Mouse (Mus musculus) midbrain, embryonic 12.5 days (tissue): ENCODE data around the gene Vmn1r10. TPM values are rescaled to one million over a fixed set of nuclear protein-coding genes. Genes with fewer than 3 reads are reported as not detected.

ENCODE experiments used
- ATAC-seq: fragments of 200-750 bp; cut with Nextera tagmentation; 2 replicates; pipeline ENCODE4 v1.8.0; 2017; ENCODE audit warnings: low read depth, moderate TSS enrichment, moderate library complexity; ENCODE audit not compliant: low FRiP score
- H3K27ac ChIP-seq: fragments of 300-500 bp; sonication (generic); replicated peaks from 2 replicates; pipeline ENCODE4 v1.5.1; 2016; ENCODE audit warnings: mild to moderate bottlenecking
- H3K27me3 ChIP-seq: fragments of 300-500 bp; sonication (generic); 2 replicates; pipeline ENCODE4 v1.6.1; 2016; ENCODE audit warnings: mild to moderate bottlenecking
- H3K36me3 ChIP-seq: fragments of 300-500 bp; sonication (generic); 2 replicates; pipeline ENCODE4 v1.6.1; 2016
- H3K4me1 ChIP-seq: fragments of 300-500 bp; sonication (generic); 2 replicates; pipeline ENCODE4 v1.6.1; 2016
- H3K4me2 ChIP-seq: fragments of 300-500 bp; sonication (generic); replicated peaks from 2 replicates; pipeline ENCODE4 v1.6.1; 2016; ENCODE audit warnings: mild to moderate bottlenecking, moderate library complexity
- H3K4me3 ChIP-seq: fragments of 300-500 bp; sonication (generic); 2 replicates; pipeline ENCODE4 v1.5.1; 2016; ENCODE audit warnings: mild to moderate bottlenecking
- H3K9ac ChIP-seq: fragments of 300-500 bp; sonication (generic); replicated peaks from 2 replicates; pipeline ENCODE4 v1.6.1; 2016; ENCODE audit warnings: mild to moderate bottlenecking, moderate library complexity
- H3K9me3 ChIP-seq: fragments of 300-500 bp; sonication (generic); 2 replicates; pipeline ENCODE4 v1.6.1; 2016; ENCODE audit warnings: mild to moderate bottlenecking
- WGBS: fragments of 180-500 bp; shearing (Covaris S2); methylation state at CpG from one replicate; pipeline ENCODE4 v1.1.7; 2016; 5-methylcytosine and 5-hydroxymethylcytosine counted together
- polyA plus RNA-seq: library from polyadenylated mRNA; unstranded; fragments of >200 nt; fragmentation: Nextera tagmentation; extraction: Ambion mirVana; gene quantifications from 2 replicates; pipeline ENCODE4 v1.2.1, GENCODE M21; 2016

Gene Vmn1r10
- polyA plus RNA-seq, result not detected in 2 replicates

GRCm38 (mm10) chr6:57109154-57109553 lies at the start of gene Vmn1r10:
Gene Vmn1r10 (plus strand): TSS chr6:57109454.
- 79% methylated on average over 3 of the region's 3 CpGs for WGBS
- Histone ChIP-seq H3K9me3 (no peaks in the 10 kb centered on the region), H3K4me1 (no peaks in the 10 kb centered on the region), H3K27ac (no peak within 1 kb of the TSS), H3K9ac (no peak within 1 kb of the TSS), H3K4me3 (no peak within 1 kb of the TSS), H3K4me2 (no peak within 1 kb of the TSS), H3K36me3 (no peaks in the 10 kb centered on the region), H3K27me3 (no peaks in the 10 kb centered on the region)
- no peak for ATAC-seq

- Histone ChIP-seq H3K36me3 (no peaks in the 10 kb centered on the region), H3K27me3 (no peaks in the 10 kb centered on the region), H3K4me3 (no peak overlapping the region), H3K27ac (no peak overlapping the region), H3K9me3 (no peaks in the 10 kb centered on the region), H3K4me2 (no peak overlapping the region), H3K4me1 (no peaks in the 10 kb centered on the region), H3K9ac (no peak overlapping the region)
- ATAC-seq, result no peak
These were observed 45.5 kb upstream of the Vmn1r10 start for GRCm38 (mm10) chr6:57063730-57064129.

GRCm38 (mm10) chr6:57066487-57066886 lies 42.8 kb upstream of the Vmn1r10 start, which contains the start of gene Vmn1r9:
Gene Vmn1r9 (plus strand): TSS chr6:57066787.
- no peak for ATAC-seq
- H3K4me2 ChIP-seq, result no peak within 1 kb of the TSS
- H3K27ac ChIP-seq, result no peak within 1 kb of the TSS
- no peaks in the 10 kb centered on the region for H3K27me3 ChIP-seq
- H3K9ac ChIP-seq, result no peak within 1 kb of the TSS
- no peaks in the 10 kb centered on the region for H3K9me3 ChIP-seq
- 84% methylated on average over 2 of the region's 2 CpGs for WGBS
- H3K36me3 ChIP-seq, result no peaks in the 10 kb centered on the region
- no peaks in the 10 kb centered on the region for H3K4me1 ChIP-seq
- no peak within 1 kb of the TSS for H3K4me3 ChIP-seq

GRCm38 (mm10) chr6:57106358-57106757 lies 2.9 kb upstream of the Vmn1r10 start:
- Histone ChIP-seq H3K9ac (no peak overlapping the region), H3K27ac (no peak overlapping the region), H3K4me3 (no peak overlapping the region), H3K4me2 (no peak overlapping the region), H3K4me1 (no peaks in the 10 kb centered on the region), H3K36me3 (no peaks in the 10 kb centered on the region), H3K9me3 (no peaks in the 10 kb centered on the region), H3K27me3 (no peaks in the 10 kb centered on the region)
- 78% methylated on average over 1 of the region's 1 CpGs for WGBS
- no peak for ATAC-seq

GRCm38 (mm10) chr6:57133155-57133554 lies 23.9 kb downstream of the Vmn1r10 start, which contains the start of gene Vmn1r11:
Gene Vmn1r11 (plus strand): TSS chr6:57133455.
- H3K9me3 ChIP-seq, result no peaks in the 10 kb centered on the region
- H3K9ac ChIP-seq, result no peak within 1 kb of the TSS
- no peaks in the 10 kb centered on the region for H3K4me1 ChIP-seq
- H3K4me3 ChIP-seq, result no peak within 1 kb of the TSS
- no peaks in the 10 kb centered on the region for H3K27me3 ChIP-seq
- no peak for ATAC-seq
- H3K27ac ChIP-seq, result no peak within 1 kb of the TSS
- no peaks in the 10 kb centered on the region for H3K36me3 ChIP-seq
- 79% methylated on average over 1 of the region's 1 CpGs for WGBS
- no peak within 1 kb of the TSS for H3K4me2 ChIP-seq

GRCm38 (mm10) chr6:57156619-57157018 lies 47.4 kb downstream of the Vmn1r10 start, which contains the start of gene Vmn1r12:
Gene Vmn1r12 (plus strand): TSS chr6:57156919.
- ATAC-seq, result no peak
- H3K36me3 ChIP-seq, result no peaks in the 10 kb centered on the region
- no peak within 1 kb of the TSS for H3K4me3 ChIP-seq
- H3K4me2 ChIP-seq, result no peak within 1 kb of the TSS
- 78% methylated on average over 2 of the region's 2 CpGs for WGBS
- no peaks in the 10 kb centered on the region for H3K9me3 ChIP-seq
- H3K27me3 ChIP-seq, result no peaks in the 10 kb centered on the region
- H3K9ac ChIP-seq, result no peak within 1 kb of the TSS
- no peaks in the 10 kb centered on the region for H3K4me1 ChIP-seq
- no peak within 1 kb of the TSS for H3K27ac ChIP-seq

Other genes starting within 250 kb of the Vmn1r10 start
- gene Nt5c3, start 185.5 kb upstream of the Vmn1r10 start, polyA plus RNA-seq, result 94.8 and 98.5 TPM in 2 replicates
- 0.42 and 0.68 TPM in 2 replicates for gene Vmn1r4, start 185.4 kb upstream of the Vmn1r10 start, polyA plus RNA-seq
- not detected in 2 replicates for gene Vmn1r5, start 139.2 kb upstream of the Vmn1r10 start, polyA plus RNA-seq
- gene Vmn1r6, start 112.2 kb upstream of the Vmn1r10 start, polyA plus RNA-seq, result not detected in 2 replicates
- not detected in 2 replicates for gene Vmn1r7, start 84.1 kb upstream of the Vmn1r10 start, polyA plus RNA-seq
- not detected in 2 replicates for gene Vmn1r8, start 77.2 kb upstream of the Vmn1r10 start, polyA plus RNA-seq
- not detected in 2 replicates for gene Vmn1r9, start 42.7 kb upstream of the Vmn1r10 start, polyA plus RNA-seq
- not detected in 2 replicates for gene Vmn1r11, start 24.0 kb downstream of the Vmn1r10 start, polyA plus RNA-seq
- gene Vmn1r12, start 47.5 kb downstream of the Vmn1r10 start, polyA plus RNA-seq, result not detected in 2 replicates
- gene Vmn1r13, start 93.8 kb downstream of the Vmn1r10 start, polyA plus RNA-seq, result not detected in 2 replicates
- gene Vmn1r14, start 122.2 kb downstream of the Vmn1r10 start, polyA plus RNA-seq, result not detected in 2 replicates
- not detected in 2 replicates for gene Vmn1r15, start 148.5 kb downstream of the Vmn1r10 start, polyA plus RNA-seq
- gene Vmn1r16, start 220.0 kb downstream of the Vmn1r10 start, polyA plus RNA-seq, result not detected in 2 replicates